Mouse (Mus musculus): Measurements from ENCODE around the gene Tssk3. TPM values are rescaled to one million over a fixed set of nuclear protein-coding genes. Genes with fewer than 3 reads are reported as not detected.
"Not testable (repeated sequence)": the region's sequence is repeated elsewhere in the genome, so short reads cannot be mapped to it uniquely, and the experiment has no call there.

Tssk3 gene
- polyA plus RNA-seq, 1 experiment from 2014 or later: not detected

GRCm38 (mm10) chr4:129463097-129464059, 27.4 kb downstream of the Tssk3 start:
- ChIA-PET CTCF (interaction anchor here (1.7 kb wide), 1 partner anchor 112 kb away, joined by 3 read pairs; no protein-coding TSS in a partner anchor), POLR2A (interaction anchor here (0.6 to 2.6 kb wide), 3 partner anchors 22 to 194 kb away, joined by 3 to 5 read pairs (median 3); partner anchors contain the start of gene Marcksl1)
- DNase-seq (ENCODE audit: low read depth, low spot score) (no peak), ATAC-seq (no peak)
- H3K27me3 ChIP-seq: no peaks in the 10 kb centered on the region
- in situ Hi-C loops (cut with MboI; ENCODE audit: low pct_unique_long_range_greater_than_20kb): loop anchor here (25.0 kb wide), 1 partner anchor 326 kb away; the partner anchor contains the start of gene Fndc5
- no peak for TF ChIP-seq CTCF (IDR thresholded peaks at IDR 0.05)

- ATAC-seq (peak; percentile 48), DNase-seq (ENCODE audit: low read depth, low spot score) (peak; percentile 33)
- ChIA-PET CTCF (interaction anchor here (1.2 to 1.9 kb wide), 2 partner anchors 14 to 111 kb away, joined by 3 to 8 read pairs; no protein-coding TSS in a partner anchor), POLR2A (interaction anchor here (1.5 to 2.6 kb wide), 2 partner anchors 12 to 51 kb away, joined by 4 to 5 read pairs; partner anchors contain the start of gene Marcksl1)
- in situ Hi-C loops (cut with MboI; ENCODE audit: low pct_unique_long_range_greater_than_20kb): loop anchor here (25.0 kb wide), 1 partner anchor 325 kb away; the partner anchor contains the start of gene Fndc5
- H3K27me3 ChIP-seq: no peaks in the 10 kb centered on the region
- no peak for TF ChIP-seq CTCF (IDR thresholded peaks at IDR 0.05)
These were observed 28.7 kb downstream of the Tssk3 start for GRCm38 (mm10) chr4:129462118-129462517.

- in situ Hi-C loops (cut with MboI; ENCODE audit: low pct_unique_long_range_greater_than_20kb): loop anchor here (25.0 kb wide), 1 partner anchor 324 kb away; the partner anchor contains the start of gene Fndc5
- no peak for TF ChIP-seq CTCF (IDR thresholded peaks at IDR 0.05)
- ChIA-PET POLR2A (interaction anchor here (0.8 to 2.6 kb wide), 3 partner anchors 13 to 363 kb away, joined by 4 to 6 read pairs (median 5); partner anchors contain the start of gene Marcksl1), CTCF (interaction anchor here (1.2 to 1.9 kb wide), 2 partner anchors 14 to 110 kb away, joined by 3 to 8 read pairs; no protein-coding TSS in a partner anchor)
- peak; percentile 99 for DNase-seq (ENCODE audit: low read depth, low spot score)
- peak; percentile 92 for ATAC-seq
- H3K27me3 ChIP-seq: no peaks in the 10 kb centered on the region
These were observed 29.4 kb downstream of the Tssk3 start, which contains the start of gene Bsdc1 for GRCm38 (mm10) chr4:129461183-129461960. Gene Bsdc1 (plus strand): TSS chr4:129461581.

GRCm38 (mm10) chr4:129460827-129461182, 30.0 kb downstream of the Tssk3 start:
- ChIA-PET POLR2A (interaction anchor here (0.5 to 2.6 kb wide), 4 partner anchors 13 to 363 kb away, joined by 3 to 6 read pairs (median 4); partner anchors contain the start of genes Marcksl1, S100pbp and Yars), CTCF (interaction anchor here (1.2 to 1.9 kb wide), 2 partner anchors 13 to 109 kb away, joined by 3 to 8 read pairs; no protein-coding TSS in a partner anchor)
- in situ Hi-C loops (cut with MboI; ENCODE audit: low pct_unique_long_range_greater_than_20kb): loop anchor here (25.0 kb wide), 1 partner anchor 324 kb away; the partner anchor contains the start of gene Fndc5
- ATAC-seq (no peak), DNase-seq (ENCODE audit: low read depth, low spot score) (no peak)
- TF ChIP-seq CTCF (IDR thresholded peaks at IDR 0.05): no peak
- no peaks in the 10 kb centered on the region for H3K27me3 ChIP-seq

GRCm38 (mm10) chr4:129459726-129460125, 31.1 kb downstream of the Tssk3 start:
- CTCF ChIA-PET: no interaction called here
- no peak for TF ChIP-seq CTCF (IDR thresholded peaks at IDR 0.05)
- no peaks in the 10 kb centered on the region for H3K27me3 ChIP-seq
- ATAC-seq: no peak
- in situ Hi-C loops (cut with MboI; ENCODE audit: low pct_unique_long_range_greater_than_20kb): loop anchor here (5.0 to 25.0 kb wide), 2 partner anchors 107 to 322 kb away; partner anchors contain the start of gene Fndc5
- DNase-seq (ENCODE audit: low read depth, low spot score): no peak
- POLR2A ChIA-PET: no interaction called here

GRCm38 (mm10) chr4:129457311-129457710, 33.5 kb downstream of the Tssk3 start:
- DNase-seq (ENCODE audit: low read depth, low spot score); H3K27me3 ChIP-seq; POLR2A ChIA-PET; ATAC-seq: not testable (repeated sequence)
- in situ Hi-C loops (cut with MboI; ENCODE audit: low pct_unique_long_range_greater_than_20kb): loop anchor here (5.0 to 25.0 kb wide), 2 partner anchors 105 to 320 kb away; partner anchors contain the start of gene Fndc5
- CTCF ChIA-PET: interaction anchor here (1.2 to 1.7 kb wide), 3 partner anchors 106 to 247 kb away, joined by 3 to 7 read pairs (median 3); no protein-coding TSS in a partner anchor

- no peaks in the 10 kb centered on the region for H3K27me3 ChIP-seq
- no peak for TF ChIP-seq CTCF (IDR thresholded peaks at IDR 0.05)
- ChIA-PET POLR2A (interaction anchor here (2.1 kb wide), 1 partner anchor 105 kb away, joined by 7 read pairs; no protein-coding TSS in a partner anchor), CTCF (interaction anchor here (1.2 to 3.3 kb wide), 6 partner anchors 76 to 117 kb away, joined by 3 to 27 read pairs (median 6); no protein-coding TSS in a partner anchor)
- DNase-seq (ENCODE audit: low read depth, low spot score) (no peak), ATAC-seq (no peak)
- in situ Hi-C loops (cut with MboI; ENCODE audit: low pct_unique_long_range_greater_than_20kb): loop anchor here (5.0 to 25.0 kb wide), 2 partner anchors 104 to 319 kb away; partner anchors contain the start of gene Fndc5
These were observed 34.7 kb downstream of the Tssk3 start for GRCm38 (mm10) chr4:129456126-129456525.

- ChIA-PET POLR2A (interaction anchor here (2.1 kb wide), 1 partner anchor 104 kb away, joined by 7 read pairs; no protein-coding TSS in a partner anchor), CTCF (interaction anchor here (0.8 to 3.3 kb wide), 7 partner anchors 31 to 153 kb away, joined by 3 to 27 read pairs (median 4); no protein-coding TSS in a partner anchor)
These were observed 35.6 kb downstream of the Tssk3 start for GRCm38 (mm10) chr4:129455265-129455664.

More at GRCm38 (mm10) chr4:129455265-129455664, 35.6 kb downstream of the Tssk3 start:
- DNase-seq (ENCODE audit: low read depth, low spot score) (peak; percentile 41), ATAC-seq (no peak)
- TF ChIP-seq CTCF (IDR thresholded peaks at IDR 0.05): no peak
- in situ Hi-C loops (cut with MboI; ENCODE audit: low pct_unique_long_range_greater_than_20kb): loop anchor here (5.0 to 25.0 kb wide), 2 partner anchors 103 to 318 kb away; partner anchors contain the start of gene Fndc5
- H3K27me3 ChIP-seq: no peaks in the 10 kb centered on the region
